Mouse (Mus musculus): ENCODE results near the gene Slc22a16. TPM values are rescaled to one million over a fixed set of nuclear protein-coding genes. Genes with fewer than 3 reads are reported as not detected.
A peak's percentile ranks its signal among the peaks of the same experiment; 100 is the strongest.

Slc22a16 gene
- total and polyA plus RNA-seq, 3 experiments: not detected

GRCm38 (mm10) chr10:40617973-40618372 is 47.8 kb downstream of the Slc22a16 start:
- H3K9me3 ChIP-seq (replicated peaks; ENCODE audit: insufficient read depth, low read length): no peaks in the 10 kb centered on the region
- H3K79me2 ChIP-seq (ENCODE audit: control insufficient read depth, insufficient read depth, low read length, poor library complexity): no peaks in the 10 kb centered on the region
- H3K9ac ChIP-seq (ENCODE audit: control insufficient read depth, low read depth, low read length, poor library complexity, severe bottlenecking): no peak overlapping the region
- H3K27ac ChIP-seq (ENCODE audit: control insufficient read depth, low read depth, low read length): no peak overlapping the region
- H3K4me1 ChIP-seq (ENCODE audit: control insufficient read depth in 1 of 2, insufficient read depth in 2 of 2, low read length in 2 of 2): no peaks in the 10 kb centered on the region
- TF ChIP-seq BHLHE40 (IDR thresholded peaks at IDR 0.05; ENCODE audit: borderline replicate concordance, low read depth, low read length): no peak
- TF ChIP-seq MXI1 (IDR thresholded peaks at IDR 0.05; ENCODE audit: low read depth, low read length): no peak
- peak in 1 of 3 experiments; percentile 17; a peak in 1 of 6 replicates for TF ChIP-seq CTCF (IDR thresholded peaks at IDR 0.05 in 2 of 3, conservative IDR thresholded peaks at IDR 0.05 in 1 of 3; ENCODE audit: control insufficient read depth in 1 of 3, insufficient read depth in 1 of 3, low read depth in 2 of 3, low read length in 3 of 3, poor library complexity in 1 of 3, severe bottlenecking in 1 of 3)
- no peak for TF ChIP-seq KAT2A (conservative IDR thresholded peaks at IDR 0.05; ENCODE audit: low read depth, low read length)
- TF ChIP-seq GABPA (IDR thresholded peaks at IDR 0.05; ENCODE audit: low read depth, low read length): no peak
- no peak for DNase-seq (ENCODE audit: low read depth, low spot score)
- H3K36me3 ChIP-seq (ENCODE audit: control insufficient read depth in 1 of 2, insufficient read depth in 2 of 2, low read length in 2 of 2): no peaks in the 10 kb centered on the region
- no peaks in the 10 kb centered on the region; a peak in 1 of 4 replicates for H3K27me3 ChIP-seq (ENCODE audit: control insufficient read depth in 1 of 2, insufficient read depth in 2 of 2, low read length in 2 of 2)
- H3K4me3 ChIP-seq (ENCODE audit: control insufficient read depth in 1 of 2, insufficient read depth in 1 of 2, low read depth in 2 of 2, low read length in 2 of 2): no peak overlapping the region

- H3K4me1 ChIP-seq (ENCODE audit: control insufficient read depth in 1 of 2, insufficient read depth in 2 of 2, low read length in 2 of 2): no peaks in the 10 kb centered on the region
- no peaks in the 10 kb centered on the region for H3K9me3 ChIP-seq (replicated peaks; ENCODE audit: insufficient read depth, low read length)
- H3K79me2 ChIP-seq (ENCODE audit: control insufficient read depth, insufficient read depth, low read length, poor library complexity): no peaks in the 10 kb centered on the region
- TF ChIP-seq TAL1 (IDR thresholded peaks at IDR 0.05; ENCODE audit: low read length): no peak
- no peak for TF ChIP-seq MXI1 (IDR thresholded peaks at IDR 0.05; ENCODE audit: low read depth, low read length)
- no peak for TF ChIP-seq TBP (IDR thresholded peaks at IDR 0.05; ENCODE audit: low read depth, low read length)
- no peak for TF ChIP-seq MAX (IDR thresholded peaks at IDR 0.05; ENCODE audit: low read length)
- no peak for TF ChIP-seq SIN3A (IDR thresholded peaks at IDR 0.05; ENCODE audit: low read length)
- no peak for TF ChIP-seq MAFK (IDR thresholded peaks at IDR 0.05; ENCODE audit: borderline replicate concordance, low read depth, low read length)
- no peak for TF ChIP-seq JUND (IDR thresholded peaks at IDR 0.05; ENCODE audit: low read depth, low read length)
- TF ChIP-seq CTCF (IDR thresholded peaks at IDR 0.05 in 2 of 3, conservative IDR thresholded peaks at IDR 0.05 in 1 of 3; ENCODE audit: control insufficient read depth in 1 of 3, insufficient read depth in 1 of 3, low read depth in 2 of 3, low read length in 3 of 3, poor library complexity in 1 of 3, severe bottlenecking in 1 of 3): no peak
- no peak for DNase-seq (ENCODE audit: low read depth, low spot score)
- no peaks in the 10 kb centered on the region; a peak in 1 of 4 replicates for H3K27me3 ChIP-seq (ENCODE audit: control insufficient read depth in 1 of 2, insufficient read depth in 2 of 2, low read length in 2 of 2)
- H3K4me3 ChIP-seq (ENCODE audit: control insufficient read depth in 1 of 2, insufficient read depth in 1 of 2, low read depth in 2 of 2, low read length in 2 of 2): no peak overlapping the region
- no peak overlapping the region for H3K9ac ChIP-seq (ENCODE audit: control insufficient read depth, low read depth, low read length, poor library complexity, severe bottlenecking)
- H3K27ac ChIP-seq (ENCODE audit: control insufficient read depth, low read depth, low read length): no peak overlapping the region
- H3K36me3 ChIP-seq (ENCODE audit: control insufficient read depth in 1 of 2, insufficient read depth in 2 of 2, low read length in 2 of 2): no peaks in the 10 kb centered on the region
Measured at GRCm38 (mm10) chr10:40619760-40620159, 49.6 kb downstream of the Slc22a16 start.

- Histone ChIP-seq H3K36me3 (ENCODE audit: control insufficient read depth in 1 of 2, insufficient read depth in 2 of 2, low read length in 2 of 2) (no peaks in the 10 kb centered on the region), H3K4me1 (ENCODE audit: control insufficient read depth in 1 of 2, insufficient read depth in 2 of 2, low read length in 2 of 2) (no peaks in the 10 kb centered on the region), H3K9me3 (replicated peaks; ENCODE audit: insufficient read depth, low read length) (no peaks in the 10 kb centered on the region), H3K27ac (ENCODE audit: control insufficient read depth, low read depth, low read length) (no peak overlapping the region), H3K79me2 (ENCODE audit: control insufficient read depth, insufficient read depth, low read length, poor library complexity) (no peaks in the 10 kb centered on the region), H3K27me3 (ENCODE audit: control insufficient read depth in 1 of 2, insufficient read depth in 2 of 2, low read length in 2 of 2) (peaks cover 0 to 1% of the 10 kb centered on the region in 2 experiments; a peak in 2 of 4 replicates), H3K9ac (ENCODE audit: control insufficient read depth, low read depth, low read length, poor library complexity, severe bottlenecking) (no peak overlapping the region), H3K4me3 (ENCODE audit: control insufficient read depth in 1 of 2, insufficient read depth in 1 of 2, low read depth in 2 of 2, low read length in 2 of 2) (no peak overlapping the region)
- DNase-seq (ENCODE audit: low read depth, low spot score): peak; percentile 73
- TF ChIP-seq RAD21 (IDR thresholded peaks at IDR 0.05; ENCODE audit: low read depth, low read length) (peak; percentile 55), SMC3 (IDR thresholded peaks at IDR 0.05; ENCODE audit: low read depth, low read length) (peak; percentile 59), ZC3H11A (IDR thresholded peaks at IDR 0.05; ENCODE audit: low read depth, low read length) (peak; percentile 36; the same call in 1 of the 2 replicates), CTCF (IDR thresholded peaks at IDR 0.05 in 2 of 3, conservative IDR thresholded peaks at IDR 0.05 in 1 of 3; ENCODE audit: control insufficient read depth in 1 of 3, insufficient read depth in 1 of 3, low read depth in 2 of 3, low read length in 3 of 3, poor library complexity in 1 of 3, severe bottlenecking in 1 of 3) (peak; percentile 70 to 99 (median 88)), CHD2 (IDR thresholded peaks at IDR 0.05; ENCODE audit: low read length) (no peak), MAX (IDR thresholded peaks at IDR 0.05; ENCODE audit: low read length) (no peak), TCF12 (IDR thresholded peaks at IDR 0.05; ENCODE audit: low read depth, low read length) (no peak), ETS1 (IDR thresholded peaks at IDR 0.05; ENCODE audit: low read depth, low read length) (no peak), TBP (IDR thresholded peaks at IDR 0.05; ENCODE audit: low read depth, low read length) (0 out of 2 replicates have a peak, but pooled peaks have one; percentile 24)
Measured at GRCm38 (mm10) chr10:40629140-40629539, 59.0 kb downstream of the Slc22a16 start.

All from MEL (cell line).